In genomic region chr2:121007925-121008663, GRCm38 (mm10) we compare ENCODE assay signal across 8 mouse cellular contexts. TPM values are rescaled to one million over a fixed set of nuclear protein-coding genes. Genes with fewer than 3 reads are reported as not detected.
DNase-seq lines count a peak whose midpoint lies in the region; ATAC-seq lines count a peak whose summit lies in the region.

Gene Ccndbp1, plus strand, starts transcription at chr2:121008403.

- intact Hi-C loops in gastrocnemius, postnatal 14 days (cut with DNase I; ENCODE audit: low total_unique reads) = no loop called here
- intact Hi-C loops in left cerebral cortex, postnatal 10 days (cut with DNase I) = no loop called here

- peak; percentile 98 for ATAC-seq in inflammation-experienced regulatory T-cells, adult 6 months
- ATAC-seq in megakaryocyte-erythroid progenitor cell, adult 5-6 weeks (replicated peaks; ENCODE audit: low FRiP score, low TSS enrichment, poor library complexity, severe bottlenecking) = peak; percentile 96

- DNase-seq in adrenal gland, adult (ENCODE audit: inconsistent age in 2 of 2, low spot score in 1 of 2) = peak; percentile 93 to 98
- DNase-seq in embryo, embryonic 10.5 days (ENCODE audit: low spot score) = peak; percentile 97
- peak; percentile 93 for DNase-seq in gastrocnemius, postnatal 14 days
- DNase-seq in left cerebral cortex, postnatal 10 days (ENCODE audit: extremely low spot score in 1 of 2, low spot score in 2 of 2) = peak; percentile 83 to 94
- peak; percentile 79 for DNase-seq in right cerebral cortex, postnatal 25 days
- peak; percentile 86 to 94 for DNase-seq in urinary bladder, postnatal 4 days (ENCODE audit: low spot score in 2 of 2)

RNA-seq across cellular contexts. Expression of gene Ccndbp1, which starts in this region (rescaled TPM):
- total RNA-seq in gastrocnemius, postnatal 14 days (2021) = 10 to 100 TPM; 15.0 to 16.5 TPM
- 100 to 1,000 TPM; 130 to 163 (median 159) TPM for polyA plus RNA-seq in inflammation-experienced regulatory T-cells, adult 6 months (2017; shearing (Covaris generic))
- total RNA-seq in left cerebral cortex, postnatal 10 days (2021) = 10 to 100 TPM; 57.1 to 59.1 TPM
- 52.3 and 61.3 TPM in 2 replicates for total RNA-seq in megakaryocyte-erythroid progenitor cell, adult 5-6 weeks (2014; fragmentation: Nextera tagmentation)
- total RNA-seq in megakaryocyte-erythroid progenitor cell, adult 5-6 weeks (2017) = 28.9 and 73.9 TPM in 2 replicates

Comparison
In these comparisons a context has a peak if more than half of its experiments do, and no peak if none do; other contexts are left out.
1. Peak in every context shown above with its lines: DNase-seq and ATAC-seq.